Mouse (Mus musculus): ENCODE measurements around the gene Gm9844.
A peak's percentile ranks its signal among the peaks of the same experiment; 100 is the strongest.

The Gm9844 gene

GRCm38 (mm10) chr7:24901842-24902241 lies 39.8 kb downstream of the Gm9844 start:
- peak; percentile 79 for DNase-seq (ENCODE audit: low read depth)

GRCm38 (mm10) chr7:24902264-24902629 lies 40.2 kb downstream of the Gm9844 start:
- no peak for DNase-seq (ENCODE audit: low read depth)

GRCm38 (mm10) chr7:24902630-24903443 lies 40.8 kb downstream of the Gm9844 start, which contains the start of gene Arhgef1:
TSS of gene Arhgef1 (plus strand) at chr7:24902912.
- peak; percentile 78 for DNase-seq (ENCODE audit: low read depth)

- DNase-seq (ENCODE audit: low read depth) = no peak
These were observed 41.4 kb downstream of the Gm9844 start for GRCm38 (mm10) chr7:24903444-24903825.

- peak; percentile 96 for DNase-seq (ENCODE audit: low read depth)
These were observed 42.1 kb downstream of the Gm9844 start for GRCm38 (mm10) chr7:24904070-24904483.

GRCm38 (mm10) chr7:24904936-24905335 lies 42.9 kb downstream of the Gm9844 start:
- DNase-seq (ENCODE audit: low read depth) = peak; percentile 77

- no peak for DNase-seq (ENCODE audit: low read depth)
These were observed 44.5 kb downstream of the Gm9844 start for GRCm38 (mm10) chr7:24906551-24906950.

- peak; percentile 88 for DNase-seq (ENCODE audit: low read depth)
These were observed 45.3 kb downstream of the Gm9844 start for GRCm38 (mm10) chr7:24907211-24907748.

Measured in naive thymus-derived CD4-positive, alpha-beta T cell, adult 2 months (primary cell).